Mouse (Mus musculus): ENCODE results near the gene Klf12. TPM values are rescaled to one million over a fixed set of nuclear protein-coding genes. Genes with fewer than 3 reads are reported as not detected.

The Klf12 gene
- total RNA-seq, 2 experiments from 2014 or later, result 52.0 to 56.0 TPM

DNA sequence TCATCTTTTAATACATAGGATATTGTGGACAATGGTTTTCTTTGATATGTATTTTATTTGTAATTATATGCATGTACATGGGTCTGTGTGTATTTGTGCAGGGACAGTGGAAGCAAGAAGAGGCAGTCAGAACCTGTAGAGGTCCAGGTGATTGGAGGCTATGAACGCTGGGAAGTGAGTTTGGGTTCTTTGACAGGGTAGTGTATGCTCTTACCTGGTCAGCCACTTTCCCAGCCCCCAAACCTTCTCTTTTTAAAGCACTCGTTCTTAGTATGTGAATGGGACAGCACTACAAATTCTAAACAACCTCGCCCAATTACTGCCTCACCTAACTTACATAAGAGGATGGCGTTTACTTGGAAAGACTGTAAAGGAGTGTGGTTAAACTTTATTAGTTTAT is 231.0 kb downstream of the Klf12 start:
- no peak for DNase-seq (ENCODE audit: low spot score in 2 of 2)

GRCm38 (mm10) chr14:100052876-100053275 is 231.6 kb downstream of the Klf12 start:
- no peak for DNase-seq (ENCODE audit: low spot score in 2 of 2)

- no peak for DNase-seq (ENCODE audit: low spot score in 2 of 2)
These were observed 239.0 kb downstream of the Klf12 start for GRCm38 (mm10) chr14:100045431-100045830.

DNA sequence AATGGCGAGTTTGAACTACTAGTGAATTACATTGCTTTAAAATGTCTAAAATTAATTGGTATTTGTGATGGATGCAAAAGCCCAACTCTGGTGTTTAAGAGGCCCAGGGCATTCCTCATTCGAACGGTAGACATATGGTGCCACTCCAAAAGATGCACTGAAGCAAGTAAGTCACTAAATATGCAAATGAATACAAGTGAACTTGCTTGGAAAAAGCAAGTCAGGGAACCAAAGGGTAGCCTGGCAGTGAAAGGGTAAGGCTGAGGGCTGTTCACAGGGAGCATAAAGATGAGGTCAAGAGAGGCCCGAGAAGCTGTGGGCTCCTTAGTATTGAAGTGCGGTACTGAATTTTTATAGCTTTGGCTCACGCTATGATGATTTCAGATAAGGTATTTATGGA is 242.7 kb downstream of the Klf12 start:
- no peak for DNase-seq (ENCODE audit: low spot score in 2 of 2)

GRCm38 (mm10) chr14:100026671-100027070 is 257.8 kb downstream of the Klf12 start:
- DNase-seq (ENCODE audit: low spot score in 2 of 2), result no peak

GRCm38 (mm10) chr14:100017219-100017618 is 267.3 kb downstream of the Klf12 start:
- no peak for DNase-seq (ENCODE audit: low spot score in 2 of 2)

- DNase-seq (ENCODE audit: low spot score in 2 of 2), result no peak
These were observed 274.0 kb downstream of the Klf12 start for GRCm38 (mm10) chr14:100010525-100010924.

DNA sequence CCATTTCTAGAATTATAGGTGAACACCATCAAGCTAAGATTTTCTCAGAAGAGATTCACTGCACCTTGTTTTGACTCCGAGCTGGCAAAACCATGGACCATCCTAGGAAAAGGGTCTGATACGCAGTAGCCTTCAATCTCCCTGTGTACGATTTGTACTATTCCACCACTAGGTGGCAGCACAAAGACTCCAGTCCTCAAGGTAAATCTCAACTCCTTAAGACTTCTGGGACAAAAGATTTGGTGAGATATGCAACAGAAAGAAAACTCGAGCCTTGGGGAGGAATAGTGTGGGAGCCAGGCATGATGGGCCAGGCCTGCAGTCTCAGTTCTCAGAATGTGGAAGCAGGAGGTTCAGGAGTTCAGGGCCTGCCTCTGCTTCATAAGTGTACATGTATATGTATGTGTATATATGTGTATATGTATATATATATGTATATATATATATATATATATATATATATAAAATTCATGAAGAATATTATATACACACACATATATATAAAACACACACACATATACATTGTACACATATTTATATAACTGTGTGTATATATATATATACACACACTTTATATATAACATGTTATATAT is 274.6 kb downstream of the Klf12 start:
- DNase-seq (ENCODE audit: low spot score in 2 of 2), result peak; percentile 27 to 54

DNA sequence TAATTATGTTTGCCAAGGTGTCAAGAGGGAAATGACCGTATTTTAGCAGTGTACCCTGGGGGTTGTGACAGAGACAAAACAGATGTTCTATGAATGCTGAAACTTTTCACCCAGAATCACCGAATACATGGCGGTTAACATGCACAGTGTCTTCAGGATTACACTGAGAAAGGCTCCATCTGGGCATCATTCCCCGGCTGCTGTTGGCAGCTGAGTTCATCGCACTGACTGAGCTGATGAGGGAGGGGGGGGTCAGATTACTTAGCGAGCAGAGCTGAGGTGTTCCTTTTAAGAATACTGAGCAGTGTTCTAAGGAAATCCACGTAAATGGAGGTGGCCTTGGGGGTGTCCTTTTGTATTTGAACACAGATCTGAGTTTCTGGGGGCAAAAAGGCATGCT is 301.0 kb downstream of the Klf12 start:
- DNase-seq (ENCODE audit: low spot score in 2 of 2), result no peak

GRCm38 (mm10) chr14:99981209-99981608 is 303.3 kb downstream of the Klf12 start:
- DNase-seq (ENCODE audit: low spot score in 2 of 2), result no peak

- no peak for DNase-seq (ENCODE audit: low spot score in 2 of 2)
These were observed 316.6 kb downstream of the Klf12 start for GRCm38 (mm10) chr14:99967920-99968319.

GRCm38 (mm10) chr14:99960500-99961229 is 323.8 kb downstream of the Klf12 start:
- no peak for DNase-seq (ENCODE audit: low spot score in 2 of 2)

DNA sequence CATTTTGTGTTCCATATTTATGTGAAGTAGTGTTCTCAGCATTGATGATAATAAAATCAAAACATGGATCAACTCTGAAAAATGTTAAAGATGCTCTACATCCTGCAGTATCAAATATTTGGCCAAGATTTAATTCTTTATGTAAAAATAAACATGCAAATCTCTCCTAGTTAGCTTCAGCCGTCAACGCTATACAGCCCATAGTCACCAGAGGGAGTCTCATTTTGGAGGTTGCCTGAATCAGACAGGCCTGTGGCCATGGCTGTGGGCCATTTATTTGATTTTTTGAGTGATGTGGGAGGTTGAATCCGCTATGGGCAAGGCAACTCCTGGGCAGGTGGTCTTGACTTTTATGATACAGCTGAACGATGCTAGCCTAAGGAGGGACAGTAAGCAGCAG is 329.3 kb downstream of the Klf12 start:
- no peak for DNase-seq (ENCODE audit: low spot score in 2 of 2)

GRCm38 (mm10) chr14:99944221-99945108 is 340.0 kb downstream of the Klf12 start:
- peak; percentile 23 to 46 for DNase-seq (ENCODE audit: low spot score in 2 of 2)

DNA sequence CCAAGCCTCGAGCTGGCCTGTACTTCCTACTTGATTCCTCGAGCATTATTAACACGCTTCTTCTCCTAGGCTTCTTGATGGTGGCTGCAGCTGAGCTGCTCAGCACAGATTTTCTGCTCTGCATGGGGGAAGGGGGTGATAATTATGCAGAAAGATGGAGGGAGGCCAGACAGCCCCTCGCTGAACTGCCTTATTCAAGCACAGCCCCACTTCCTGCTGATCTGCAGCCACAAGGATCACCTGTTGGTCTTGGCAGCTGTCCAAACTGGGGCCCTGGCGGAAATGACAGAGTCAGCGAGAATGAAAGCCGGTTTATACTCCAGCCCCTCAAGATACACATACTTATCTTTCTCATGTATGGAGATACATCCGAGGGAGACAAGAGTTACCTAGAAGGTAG is 341.3 kb downstream of the Klf12 start:
- no peak for DNase-seq (ENCODE audit: low spot score in 2 of 2)

GRCm38 (mm10) chr14:99933456-99933855 is 351.0 kb downstream of the Klf12 start:
- DNase-seq (ENCODE audit: low spot score in 2 of 2), result no peak

GRCm38 (mm10) chr14:99931879-99932278 is 352.6 kb downstream of the Klf12 start:
- peak; percentile 81 to 86 for DNase-seq (ENCODE audit: low spot score in 2 of 2)

DNA sequence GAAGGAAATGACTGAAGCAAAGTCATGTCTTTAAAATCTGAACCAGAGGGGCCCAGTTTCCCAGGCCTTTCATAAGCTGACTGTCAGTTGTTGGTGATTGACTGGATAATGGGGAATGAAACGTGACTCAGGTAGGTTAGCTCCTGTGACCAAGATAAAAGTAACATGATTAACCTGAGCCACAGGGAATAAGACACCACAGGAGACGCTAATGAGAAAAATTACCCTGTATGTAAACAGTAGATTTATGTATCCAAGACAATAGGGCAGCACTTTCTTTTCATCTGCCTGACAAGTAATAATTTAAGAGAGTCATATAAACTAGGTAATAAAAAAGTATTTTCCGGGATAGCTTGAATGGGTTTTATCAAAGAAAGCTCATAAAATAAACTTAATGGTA is 372.6 kb downstream of the Klf12 start:
- no peak for DNase-seq (ENCODE audit: low spot score in 2 of 2)

- no peak for DNase-seq (ENCODE audit: low spot score in 2 of 2)
These were observed 373.6 kb downstream of the Klf12 start for GRCm38 (mm10) chr14:99910876-99911275.

DNA sequence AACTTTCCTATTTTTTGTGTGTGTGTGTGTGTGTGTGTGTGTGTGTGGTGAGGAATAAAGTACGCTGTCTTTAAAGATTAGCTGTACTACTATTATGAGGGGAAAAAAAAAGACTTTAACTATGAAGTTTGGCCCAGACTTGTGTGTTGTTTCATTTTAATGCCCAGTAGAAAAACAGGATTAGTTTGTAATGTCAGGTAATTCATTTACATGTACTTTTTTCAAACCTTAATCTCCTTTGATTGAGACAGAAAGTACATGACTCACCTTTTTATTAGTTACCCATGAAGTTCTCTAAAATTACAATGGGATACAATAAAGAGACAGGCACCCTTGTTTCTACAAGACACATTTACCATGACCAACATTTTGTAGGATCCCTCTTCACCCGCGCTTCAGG is 383.6 kb downstream of the Klf12 start:
- no peak for DNase-seq (ENCODE audit: low spot score in 2 of 2)

DNA sequence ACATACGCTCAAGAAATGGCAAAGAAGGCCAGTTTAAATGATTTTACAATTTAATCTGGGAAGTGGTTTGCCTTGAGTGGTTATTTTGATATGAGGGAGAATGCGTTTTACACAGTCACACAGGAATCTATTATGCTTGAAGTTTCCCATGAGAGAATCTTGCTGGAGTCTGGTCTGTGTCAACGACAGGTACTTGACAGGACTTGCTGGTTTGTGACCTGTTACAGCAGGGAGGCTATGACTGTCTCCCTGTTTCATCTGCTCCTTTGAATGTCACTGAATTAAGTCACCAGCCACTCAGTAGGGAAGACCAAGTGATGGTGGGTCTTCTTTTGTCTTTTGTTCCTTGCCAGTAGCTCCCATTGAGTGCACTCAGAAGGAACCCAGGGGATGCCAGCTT is 385.6 kb downstream of the Klf12 start:
- no peak for DNase-seq (ENCODE audit: low spot score in 2 of 2)
